Mouse (Mus musculus): ENCODE results near the gene Gm49395. TPM values are rescaled to one million over a fixed set of nuclear protein-coding genes. Genes with fewer than 3 reads are reported as not detected.

The Gm49395 gene
- polyA plus RNA-seq, 1 experiment from 2014 or later, result 4.2 TPM

DNA sequence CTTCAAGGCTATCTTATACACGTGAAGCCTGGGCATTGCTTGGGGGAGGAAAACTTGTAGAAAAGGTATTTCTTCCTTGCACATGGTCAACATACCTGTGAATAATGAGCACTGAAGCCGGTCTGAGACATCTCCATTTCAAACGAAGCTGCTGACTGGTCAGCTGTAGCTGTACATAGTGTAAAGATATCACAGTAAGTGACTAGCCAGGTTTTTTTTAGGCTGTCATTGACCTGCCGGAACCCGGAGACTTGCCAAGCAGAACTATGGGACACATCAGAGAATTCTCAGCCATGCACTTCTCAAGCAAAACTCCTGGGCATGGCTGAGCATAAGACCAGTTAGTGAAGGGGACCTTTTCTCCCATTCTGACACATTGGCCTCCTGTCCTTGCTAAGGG lies 99.6 kb downstream of the Gm49395 start:
- no peak for ATAC-seq (ENCODE audit: low FRiP score, low TSS enrichment)
- H3K27me3 ChIP-seq (ENCODE audit: control insufficient read depth, insufficient read depth, low read length), result no peaks in the 10 kb centered on the region
- no peak overlapping the region for H3K9ac ChIP-seq (replicated peaks; ENCODE audit: low read length)
- no peak overlapping the region for H3K4me2 ChIP-seq (ENCODE audit: low read length)
- no peaks in the 10 kb centered on the region for H3K36me3 ChIP-seq (ENCODE audit: control insufficient read depth, insufficient read depth, low read length)
- no peak overlapping the region for H3K27ac ChIP-seq (replicated peaks; ENCODE audit: low read depth, low read length)
- no peak overlapping the region for H3K4me3 ChIP-seq (replicated peaks; ENCODE audit: low read depth, low read length)
- no peaks in the 10 kb centered on the region for H3K4me1 ChIP-seq (ENCODE audit: control insufficient read depth, insufficient read depth, low read length)
- no peak for DNase-seq
- WGBS, result 93% methylated on average over 5 of the region's 5 CpGs
- no peaks in the 10 kb centered on the region for H3K9me3 ChIP-seq (ENCODE audit: control insufficient read depth, low read length)

DNA sequence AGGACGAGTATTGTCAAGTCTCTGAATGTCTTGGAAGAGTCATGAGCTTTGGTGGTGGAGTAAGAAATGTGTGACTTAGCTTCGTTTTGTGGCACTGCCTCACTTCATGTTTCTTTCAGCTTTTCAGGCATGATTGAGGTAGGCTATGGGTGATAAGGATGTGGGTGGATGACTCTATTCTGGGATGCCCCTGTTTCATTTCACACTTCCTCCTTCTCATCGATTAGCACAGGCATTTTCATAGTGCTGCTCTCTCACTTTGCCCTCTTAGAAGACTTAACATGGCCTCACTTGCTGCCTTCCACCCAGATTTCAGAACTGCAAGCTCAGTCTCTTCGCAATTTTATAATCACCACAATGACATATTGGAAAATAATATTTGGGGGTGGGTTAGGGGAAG lies 102.1 kb downstream of the Gm49395 start:
- H3K9ac ChIP-seq (replicated peaks; ENCODE audit: low read length), result no peak overlapping the region
- WGBS, result 92% methylated on average over 4 of the region's 4 CpGs
- DNase-seq (no peak), ATAC-seq (ENCODE audit: low FRiP score, low TSS enrichment) (no peak)
- no peak overlapping the region for H3K4me3 ChIP-seq (replicated peaks; ENCODE audit: low read depth, low read length)
- H3K27ac ChIP-seq (replicated peaks; ENCODE audit: low read depth, low read length), result no peak overlapping the region
- H3K27me3 ChIP-seq (ENCODE audit: control insufficient read depth, insufficient read depth, low read length), result no peaks in the 10 kb centered on the region
- no peak overlapping the region for H3K4me2 ChIP-seq (ENCODE audit: low read length)
- no peaks in the 10 kb centered on the region for H3K9me3 ChIP-seq (ENCODE audit: control insufficient read depth, low read length)
- H3K36me3 ChIP-seq (ENCODE audit: control insufficient read depth, insufficient read depth, low read length), result no peaks in the 10 kb centered on the region
- no peaks in the 10 kb centered on the region for H3K4me1 ChIP-seq (ENCODE audit: control insufficient read depth, insufficient read depth, low read length)

GRCm38 (mm10) chr13:114998100-114998499 lies 103.6 kb downstream of the Gm49395 start:
- WGBS, result 96% methylated on average over 10 of the region's 10 CpGs
- Histone ChIP-seq H3K27ac (replicated peaks; ENCODE audit: low read depth, low read length) (no peak overlapping the region), H3K4me3 (replicated peaks; ENCODE audit: low read depth, low read length) (no peak overlapping the region), H3K4me2 (ENCODE audit: low read length) (no peak overlapping the region), H3K9me3 (ENCODE audit: control insufficient read depth, low read length) (no peaks in the 10 kb centered on the region), H3K27me3 (ENCODE audit: control insufficient read depth, insufficient read depth, low read length) (no peaks in the 10 kb centered on the region), H3K4me1 (ENCODE audit: control insufficient read depth, insufficient read depth, low read length) (no peaks in the 10 kb centered on the region), H3K9ac (replicated peaks; ENCODE audit: low read length) (no peak overlapping the region), H3K36me3 (ENCODE audit: control insufficient read depth, insufficient read depth, low read length) (no peaks in the 10 kb centered on the region)
- no peak for DNase-seq
- no peak for ATAC-seq (ENCODE audit: low FRiP score, low TSS enrichment)

DNA sequence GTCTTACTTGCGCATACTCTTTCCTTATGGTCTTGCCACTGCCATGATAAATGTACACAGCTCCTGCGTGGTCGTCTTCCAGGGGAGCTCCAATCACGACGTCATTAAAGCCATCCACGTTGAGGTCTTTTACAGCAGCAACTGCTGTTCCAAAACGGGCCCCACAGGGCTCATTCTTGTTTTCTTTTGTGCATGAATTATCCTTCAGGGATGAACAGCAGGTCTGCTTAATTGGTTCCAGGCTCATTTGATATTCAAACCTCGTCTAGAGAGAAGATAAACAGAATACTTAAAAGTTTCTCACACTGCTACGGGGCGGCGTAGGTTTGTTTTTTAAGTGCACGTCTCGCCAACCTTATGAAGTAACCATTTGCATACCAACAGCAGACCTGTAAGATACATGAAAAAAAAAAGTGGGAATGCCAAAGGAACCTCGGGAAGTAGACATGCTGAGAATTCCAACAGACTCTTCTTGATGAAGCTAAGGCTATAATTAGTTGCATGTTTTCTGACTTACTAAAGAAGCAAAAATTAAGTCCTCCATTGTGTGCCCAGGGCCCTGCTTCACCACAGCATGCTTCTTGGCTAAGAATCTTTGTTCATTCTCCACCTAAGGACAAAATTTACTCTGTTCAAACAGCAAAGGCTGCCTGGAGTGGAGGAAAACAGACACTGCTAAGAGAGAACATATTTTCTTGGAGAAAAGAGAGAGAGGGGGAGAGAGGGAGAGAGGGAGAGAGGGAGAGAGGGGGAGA lies 109.3 kb downstream of the Gm49395 start:
- H3K9me3 ChIP-seq (ENCODE audit: control insufficient read depth, low read length), result no peaks in the 10 kb centered on the region
- H3K27ac ChIP-seq (replicated peaks; ENCODE audit: low read depth, low read length), result peak overlapping the region; percentile 49; the same call in 1 of the 2 replicates
- H3K4me1 ChIP-seq (ENCODE audit: control insufficient read depth, insufficient read depth, low read length), result peaks cover 7% of the 10 kb centered on the region
- H3K36me3 ChIP-seq (ENCODE audit: control insufficient read depth, insufficient read depth, low read length), result no peaks in the 10 kb centered on the region
- WGBS, result 31% methylated on average over 14 of the region's 14 CpGs
- H3K4me2 ChIP-seq (ENCODE audit: low read length), result peak overlapping the region; percentile 33; the same call in 1 of the 2 replicates
- peak; percentile 71 for DNase-seq
- H3K27me3 ChIP-seq (ENCODE audit: control insufficient read depth, insufficient read depth, low read length), result no peaks in the 10 kb centered on the region
- peak; percentile 68 for ATAC-seq (ENCODE audit: low FRiP score, low TSS enrichment)
- no peak overlapping the region for H3K9ac ChIP-seq (replicated peaks; ENCODE audit: low read length)
- H3K4me3 ChIP-seq (replicated peaks; ENCODE audit: low read depth, low read length), result no peak overlapping the region

- no peak overlapping the region for H3K4me3 ChIP-seq (replicated peaks; ENCODE audit: low read depth, low read length)
- DNase-seq (no peak), ATAC-seq (ENCODE audit: low FRiP score, low TSS enrichment) (no peak)
- no peak overlapping the region for H3K27ac ChIP-seq (replicated peaks; ENCODE audit: low read depth, low read length)
- no peaks in the 10 kb centered on the region for H3K27me3 ChIP-seq (ENCODE audit: control insufficient read depth, insufficient read depth, low read length)
- H3K4me1 ChIP-seq (ENCODE audit: control insufficient read depth, insufficient read depth, low read length), result peaks cover 7% of the 10 kb centered on the region
- no peaks in the 10 kb centered on the region for H3K9me3 ChIP-seq (ENCODE audit: control insufficient read depth, low read length)
- no peak overlapping the region for H3K9ac ChIP-seq (replicated peaks; ENCODE audit: low read length)
- no peaks in the 10 kb centered on the region for H3K36me3 ChIP-seq (ENCODE audit: control insufficient read depth, insufficient read depth, low read length)
- no peak overlapping the region for H3K4me2 ChIP-seq (ENCODE audit: low read length)
- WGBS, result 67% methylated on average over 6 of the region's 6 CpGs
Measured at GRCm38 (mm10) chr13:114987668-114988067, 114.1 kb downstream of the Gm49395 start.

- Histone ChIP-seq H3K4me1 (ENCODE audit: control insufficient read depth, insufficient read depth, low read length) (peaks cover 2% of the 10 kb centered on the region), H3K9me3 (ENCODE audit: control insufficient read depth, low read length) (no peaks in the 10 kb centered on the region), H3K36me3 (ENCODE audit: control insufficient read depth, insufficient read depth, low read length) (no peaks in the 10 kb centered on the region), H3K4me2 (ENCODE audit: low read length) (no peak overlapping the region), H3K9ac (replicated peaks; ENCODE audit: low read length) (no peak overlapping the region), H3K27me3 (ENCODE audit: control insufficient read depth, insufficient read depth, low read length) (no peaks in the 10 kb centered on the region), H3K27ac (replicated peaks; ENCODE audit: low read depth, low read length) (no peak overlapping the region), H3K4me3 (replicated peaks; ENCODE audit: low read depth, low read length) (no peak overlapping the region)
- 75% methylated on average over 2 of the region's 2 CpGs for WGBS
- DNase-seq (peak; percentile 17), ATAC-seq (ENCODE audit: low FRiP score, low TSS enrichment) (no peak)
Measured at GRCm38 (mm10) chr13:114987161-114987560, 114.6 kb downstream of the Gm49395 start.

Other genes with a start within 250 kb of the Gm49395 start
- gene Itga2, start 169.8 kb downstream of the Gm49395 start, polyA plus RNA-seq (2014; fragmentation: Nextera tagmentation; extraction: Ambion mirVana), result 1.2 and 2.1 TPM in 2 replicates
- gene Pelo, start 11.7 kb downstream of the Gm49395 start, polyA plus RNA-seq (2014; fragmentation: Nextera tagmentation; extraction: Ambion mirVana), result 5.7 and 6.2 TPM in 2 replicates
- 2.9 and 8.2 TPM in 2 replicates for gene Itga1, start within 50 bp of the Gm49395 start, polyA plus RNA-seq (2014; fragmentation: Nextera tagmentation; extraction: Ambion mirVana)

All from midbrain, embryonic 14.5 days (tissue).